Mouse (Mus musculus): ENCODE data around the gene Dpysl4.

The Dpysl4 gene

GRCm38 (mm10) chr7:139091681-139092080, 5.9 kb downstream of the Dpysl4 start:
- TF ChIP-seq GATA4 (IDR thresholded peaks at IDR 0.05; ENCODE audit: insufficient replicate concordance, low read length): no peak

- no peak for TF ChIP-seq GATA4 (IDR thresholded peaks at IDR 0.05; ENCODE audit: insufficient replicate concordance, low read length)
These were observed 6.9 kb downstream of the Dpysl4 start for GRCm38 (mm10) chr7:139092676-139093075.

GRCm38 (mm10) chr7:139093124-139093523, 7.3 kb downstream of the Dpysl4 start:
- no peak for TF ChIP-seq GATA4 (IDR thresholded peaks at IDR 0.05; ENCODE audit: insufficient replicate concordance, low read length)

GRCm38 (mm10) chr7:139093781-139094180, 8.0 kb downstream of the Dpysl4 start:
- TF ChIP-seq GATA4 (IDR thresholded peaks at IDR 0.05; ENCODE audit: insufficient replicate concordance, low read length): no peak

GRCm38 (mm10) chr7:139094761-139095160, 9.0 kb downstream of the Dpysl4 start:
- TF ChIP-seq GATA4 (IDR thresholded peaks at IDR 0.05; ENCODE audit: insufficient replicate concordance, low read length): no peak

- no peak for TF ChIP-seq GATA4 (IDR thresholded peaks at IDR 0.05; ENCODE audit: insufficient replicate concordance, low read length)
These were observed 9.5 kb downstream of the Dpysl4 start for GRCm38 (mm10) chr7:139095282-139095681.

- no peak for TF ChIP-seq GATA4 (IDR thresholded peaks at IDR 0.05; ENCODE audit: insufficient replicate concordance, low read length)
These were observed 10.6 kb downstream of the Dpysl4 start for GRCm38 (mm10) chr7:139096399-139096798.

- TF ChIP-seq GATA4 (IDR thresholded peaks at IDR 0.05; ENCODE audit: insufficient replicate concordance, low read length): no peak
These were observed 14.8 kb downstream of the Dpysl4 start for GRCm38 (mm10) chr7:139100531-139101095.

GRCm38 (mm10) chr7:139101286-139101804, 15.5 kb downstream of the Dpysl4 start:
- no peak for TF ChIP-seq GATA4 (IDR thresholded peaks at IDR 0.05; ENCODE audit: insufficient replicate concordance, low read length)

- no peak for TF ChIP-seq GATA4 (IDR thresholded peaks at IDR 0.05; ENCODE audit: insufficient replicate concordance, low read length)
These were observed 16.0 kb downstream of the Dpysl4 start for GRCm38 (mm10) chr7:139101826-139102225.

GRCm38 (mm10) chr7:139103960-139104381, 18.2 kb downstream of the Dpysl4 start:
- no peak for TF ChIP-seq GATA4 (IDR thresholded peaks at IDR 0.05; ENCODE audit: insufficient replicate concordance, low read length)

GRCm38 (mm10) chr7:139105076-139105475, 19.3 kb downstream of the Dpysl4 start:
- no peak for TF ChIP-seq GATA4 (IDR thresholded peaks at IDR 0.05; ENCODE audit: insufficient replicate concordance, low read length)

- TF ChIP-seq GATA4 (IDR thresholded peaks at IDR 0.05; ENCODE audit: insufficient replicate concordance, low read length): no peak
These were observed 19.9 kb downstream of the Dpysl4 start for GRCm38 (mm10) chr7:139105705-139106104.

GRCm38 (mm10) chr7:139107908-139108650, 22.3 kb downstream of the Dpysl4 start:
- no peak for TF ChIP-seq GATA4 (IDR thresholded peaks at IDR 0.05; ENCODE audit: insufficient replicate concordance, low read length)

- no peak for TF ChIP-seq GATA4 (IDR thresholded peaks at IDR 0.05; ENCODE audit: insufficient replicate concordance, low read length)
These were observed 33.5 kb downstream of the Dpysl4 start for GRCm38 (mm10) chr7:139119152-139119774.

GRCm38 (mm10) chr7:139119775-139120153, 34.0 kb downstream of the Dpysl4 start:
- no peak for TF ChIP-seq GATA4 (IDR thresholded peaks at IDR 0.05; ENCODE audit: insufficient replicate concordance, low read length)
